Mouse (Mus musculus): Measurements from ENCODE around the gene Shank2. TPM values are rescaled to one million over a fixed set of nuclear protein-coding genes. Genes with fewer than 3 reads are reported as not detected.

Shank2 gene
- polyA plus RNA-seq, 1 experiment from 2014 or later, result 5.8 TPM

DNA sequence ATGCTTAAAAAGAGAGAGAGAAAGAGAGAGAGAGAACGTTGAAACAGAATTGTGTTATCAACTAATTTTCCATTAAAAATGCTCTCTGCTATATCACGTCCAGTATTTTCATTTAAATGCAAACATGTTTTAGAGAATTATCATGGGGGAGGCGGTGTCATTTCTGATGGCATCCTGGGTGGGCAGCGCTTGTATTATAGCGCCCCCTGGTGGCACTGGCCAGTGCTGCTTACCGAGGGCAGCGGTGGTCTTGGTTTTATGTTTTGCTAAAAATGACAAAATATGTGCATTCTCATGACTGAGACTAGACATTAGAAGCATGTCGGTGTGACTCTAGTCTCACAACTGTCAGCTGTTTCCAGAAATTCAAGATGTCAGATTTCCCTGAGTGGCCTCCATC lies 424.2 kb downstream of the Shank2 start:
- peaks cover 5% of the 10 kb centered on the region for H3K4me1 ChIP-seq (replicated peaks)
- no peak overlapping the region for H3K4me3 ChIP-seq (replicated peaks)
- WGBS, result 6% methylated on average over 8 of the region's 8 CpGs
- no peaks in the 10 kb centered on the region for H3K27me3 ChIP-seq
- no peak overlapping the region for H3K4me2 ChIP-seq (replicated peaks)
- no peaks in the 10 kb centered on the region for H3K9me3 ChIP-seq
- ATAC-seq, result no peak
- H3K27ac ChIP-seq, result no peak overlapping the region
- H3K36me3 ChIP-seq, result 0 out of 2 replicates have a peak, but pooled peaks cover 5% of the 10 kb centered on the region
- H3K9ac ChIP-seq (replicated peaks), result no peak overlapping the region

DNA sequence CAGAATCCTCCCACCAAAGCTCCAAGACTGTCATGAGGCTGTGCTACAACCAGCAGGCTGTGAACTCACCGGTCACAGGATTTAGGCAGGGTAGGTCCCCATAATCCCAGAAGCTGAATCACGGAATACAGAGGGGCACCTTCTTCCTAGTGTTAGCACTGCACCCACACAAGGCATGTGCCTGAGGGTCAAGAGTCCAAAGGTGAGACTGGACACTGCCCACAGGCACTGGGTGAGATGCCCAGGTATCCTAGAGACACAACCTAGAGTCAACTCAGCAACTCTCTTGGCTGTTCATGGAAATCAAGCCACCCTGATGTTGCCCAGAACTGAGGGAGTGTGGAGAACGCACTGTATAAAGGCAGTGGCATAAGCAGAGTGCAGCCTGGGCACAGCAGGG lies 424.9 kb downstream of the Shank2 start:
- WGBS, result 76% methylated on average over 3 of the region's 3 CpGs
- H3K4me1 ChIP-seq (replicated peaks), result peaks cover 5% of the 10 kb centered on the region; the same call in 1 of the 2 replicates
- no peaks in the 10 kb centered on the region for H3K9me3 ChIP-seq
- no peaks in the 10 kb centered on the region for H3K27me3 ChIP-seq
- ATAC-seq, result peak; percentile 35
- no peaks in the 10 kb centered on the region for H3K36me3 ChIP-seq
- no peak overlapping the region for H3K4me2 ChIP-seq (replicated peaks)
- no peak overlapping the region for H3K27ac ChIP-seq
- no peak overlapping the region for H3K9ac ChIP-seq (replicated peaks)
- no peak overlapping the region for H3K4me3 ChIP-seq (replicated peaks)

DNA sequence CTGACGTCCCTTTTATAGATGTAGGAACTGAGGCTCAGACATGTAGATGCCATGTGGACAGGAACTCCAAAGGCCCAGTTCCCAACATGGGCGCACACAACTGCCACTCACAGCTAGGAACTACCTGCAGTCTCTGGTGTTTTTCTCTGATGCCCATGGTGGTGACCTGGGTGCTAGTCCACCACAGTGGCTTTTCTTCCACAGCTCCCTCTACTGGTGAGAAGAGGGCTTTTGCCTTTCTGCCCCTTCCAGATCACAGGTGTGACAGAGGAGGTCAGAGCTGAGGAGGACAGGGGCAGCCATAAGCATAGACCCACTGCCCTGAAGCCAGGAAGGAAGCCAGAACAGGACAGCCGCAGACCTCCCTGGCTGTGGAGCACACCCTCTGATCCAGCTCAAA lies 425.7 kb downstream of the Shank2 start:
- Histone ChIP-seq H3K4me2 (replicated peaks) (no peak overlapping the region), H3K9me3 (no peaks in the 10 kb centered on the region), H3K27me3 (no peaks in the 10 kb centered on the region), H3K4me3 (replicated peaks) (no peak overlapping the region), H3K4me1 (replicated peaks) (peaks cover 5% of the 10 kb centered on the region; the same call in 1 of the 2 replicates), H3K27ac (no peak overlapping the region), H3K36me3 (no peaks in the 10 kb centered on the region), H3K9ac (replicated peaks) (no peak overlapping the region)
- 81% methylated on average over 3 of the region's 3 CpGs for WGBS
- no peak for ATAC-seq

DNA sequence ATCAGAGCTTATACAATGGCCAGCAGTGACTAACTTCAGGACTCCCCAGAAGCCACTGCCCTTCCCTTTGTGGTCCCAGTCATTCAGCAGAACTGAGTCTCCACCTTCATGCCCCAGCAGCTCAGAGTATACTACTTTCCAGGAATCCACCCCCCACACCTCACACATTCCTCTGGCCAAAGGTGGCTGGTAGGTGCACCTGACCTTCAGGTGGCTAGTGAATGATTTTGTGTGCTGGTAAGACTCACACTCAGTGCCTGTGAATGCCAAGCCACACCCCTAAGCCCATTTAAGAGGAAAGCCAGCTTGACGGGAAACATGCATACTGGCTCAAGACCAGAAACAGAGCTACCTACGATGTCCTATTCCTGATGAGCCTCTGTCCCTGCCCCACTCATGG lies 431.2 kb downstream of the Shank2 start:
- Histone ChIP-seq H3K4me3 (replicated peaks) (no peak overlapping the region), H3K27ac (no peak overlapping the region), H3K9ac (replicated peaks) (no peak overlapping the region), H3K27me3 (no peaks in the 10 kb centered on the region), H3K9me3 (no peaks in the 10 kb centered on the region), H3K4me2 (replicated peaks) (no peak overlapping the region), H3K36me3 (peaks cover 31% of the 10 kb centered on the region), H3K4me1 (replicated peaks) (no peaks in the 10 kb centered on the region)
- no peak for ATAC-seq
- 81% methylated on average over 2 of the region's 2 CpGs for WGBS

DNA sequence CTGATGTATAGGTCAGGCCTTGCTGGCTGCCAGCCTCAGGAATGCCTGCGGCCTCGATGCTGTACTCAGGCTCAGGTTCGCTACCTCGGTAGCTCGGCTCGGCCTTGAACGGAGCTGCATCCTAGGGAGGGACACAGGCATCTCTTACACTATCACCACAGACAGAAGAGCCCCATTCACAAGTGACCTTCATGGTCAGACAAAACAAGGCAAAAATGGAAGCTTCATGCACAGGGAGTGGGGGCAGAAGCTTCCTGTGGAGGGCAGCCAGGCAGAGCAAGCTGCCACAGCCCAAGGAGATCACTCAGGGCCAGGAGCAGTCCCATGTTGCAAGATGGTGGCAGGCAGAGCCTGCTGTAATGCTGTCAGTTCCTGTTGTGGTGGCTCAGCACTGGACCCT lies 437.1 kb downstream of the Shank2 start:
- Histone ChIP-seq H3K4me2 (replicated peaks) (no peak overlapping the region), H3K4me3 (replicated peaks) (no peak overlapping the region), H3K27me3 (no peaks in the 10 kb centered on the region), H3K36me3 (peaks cover 84% of the 10 kb centered on the region), H3K27ac (no peak overlapping the region), H3K4me1 (replicated peaks) (no peaks in the 10 kb centered on the region), H3K9ac (replicated peaks) (no peak overlapping the region), H3K9me3 (no peaks in the 10 kb centered on the region)
- WGBS, result 98% methylated on average over 7 of the region's 7 CpGs
- no peak for ATAC-seq

DNA sequence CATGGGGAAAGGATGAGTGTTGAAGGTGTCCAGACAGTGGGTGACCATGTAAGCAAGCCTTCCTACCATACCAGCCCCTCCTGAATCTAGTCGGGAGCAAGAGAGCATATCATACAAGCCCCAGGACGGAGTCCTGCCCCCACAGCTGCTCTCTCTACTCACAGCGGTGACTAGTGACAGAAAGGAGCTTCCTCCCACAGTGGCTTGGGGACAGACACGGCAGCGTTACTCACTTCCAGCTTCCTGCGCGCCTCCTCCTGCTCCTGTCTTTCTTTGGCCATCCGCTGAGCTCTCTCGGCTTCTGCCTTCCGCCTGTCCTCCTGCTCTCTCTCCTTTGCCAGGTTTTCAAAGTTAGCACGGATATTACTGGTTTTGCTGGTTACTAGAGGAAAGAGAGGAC lies 439.7 kb downstream of the Shank2 start:
- H3K27ac ChIP-seq, result no peak overlapping the region
- WGBS, result 94% methylated on average over 11 of the region's 11 CpGs
- no peak overlapping the region for H3K4me3 ChIP-seq (replicated peaks)
- no peaks in the 10 kb centered on the region for H3K27me3 ChIP-seq
- peaks cover 98% of the 10 kb centered on the region for H3K36me3 ChIP-seq
- ATAC-seq, result no peak
- no peak overlapping the region for H3K4me2 ChIP-seq (replicated peaks)
- no peaks in the 10 kb centered on the region for H3K4me1 ChIP-seq (replicated peaks)
- no peaks in the 10 kb centered on the region for H3K9me3 ChIP-seq
- no peak overlapping the region for H3K9ac ChIP-seq (replicated peaks)

DNA sequence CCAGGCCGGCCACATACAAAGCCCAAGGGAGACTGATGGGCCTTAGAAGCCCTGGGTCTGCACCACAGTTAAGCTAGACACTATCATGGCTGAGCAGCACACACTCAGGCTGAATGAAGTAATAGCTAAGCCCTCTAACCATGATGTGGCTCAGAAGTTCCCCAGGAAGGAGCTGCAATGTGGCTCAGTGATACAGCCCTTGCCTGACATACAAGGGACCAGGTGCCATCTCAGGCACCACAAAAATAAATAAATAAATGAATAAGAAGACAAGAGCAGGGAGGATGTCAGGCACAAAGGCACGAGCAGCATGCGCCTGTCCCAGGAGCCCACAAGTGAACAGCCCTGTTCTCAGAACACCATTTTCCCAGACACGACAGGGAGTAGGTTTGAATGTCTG lies 440.2 kb downstream of the Shank2 start:
- Histone ChIP-seq H3K9ac (replicated peaks) (no peak overlapping the region), H3K27ac (no peak overlapping the region), H3K4me1 (replicated peaks) (no peaks in the 10 kb centered on the region), H3K27me3 (no peaks in the 10 kb centered on the region), H3K36me3 (peaks cover 98% of the 10 kb centered on the region), H3K4me2 (replicated peaks) (no peak overlapping the region), H3K9me3 (no peaks in the 10 kb centered on the region), H3K4me3 (replicated peaks) (no peak overlapping the region)
- WGBS, result 97% methylated on average over 4 of the region's 4 CpGs
- no peak for ATAC-seq

DNA sequence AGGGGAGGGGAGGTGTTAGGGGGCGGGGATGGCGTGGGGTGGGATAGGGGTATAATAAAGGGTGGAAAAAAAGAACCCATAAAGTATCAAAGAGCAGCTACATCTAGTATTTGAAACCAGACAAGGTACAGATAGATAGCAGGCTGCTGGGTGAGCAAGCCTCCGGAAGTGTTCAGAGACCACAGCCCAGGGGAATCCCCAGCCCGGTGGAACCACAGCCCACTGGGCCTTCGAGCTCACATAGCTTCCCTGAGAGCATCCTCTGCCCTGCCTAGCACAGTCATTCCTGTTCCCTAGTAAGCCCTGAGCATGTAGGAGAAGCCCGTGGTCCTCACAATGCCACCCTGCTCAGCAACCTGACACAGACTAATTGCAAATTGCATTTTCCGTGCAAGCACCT lies 443.1 kb downstream of the Shank2 start:
- ATAC-seq, result no peak
- H3K9me3 ChIP-seq, result no peaks in the 10 kb centered on the region
- no peaks in the 10 kb centered on the region for H3K27me3 ChIP-seq
- H3K4me2 ChIP-seq (replicated peaks), result no peak overlapping the region
- no peak overlapping the region for H3K4me3 ChIP-seq (replicated peaks)
- WGBS, result 96% methylated on average over 7 of the region's 7 CpGs
- no peaks in the 10 kb centered on the region for H3K4me1 ChIP-seq (replicated peaks)
- no peak overlapping the region for H3K9ac ChIP-seq (replicated peaks)
- peaks cover 98% of the 10 kb centered on the region for H3K36me3 ChIP-seq
- no peak overlapping the region for H3K27ac ChIP-seq

DNA sequence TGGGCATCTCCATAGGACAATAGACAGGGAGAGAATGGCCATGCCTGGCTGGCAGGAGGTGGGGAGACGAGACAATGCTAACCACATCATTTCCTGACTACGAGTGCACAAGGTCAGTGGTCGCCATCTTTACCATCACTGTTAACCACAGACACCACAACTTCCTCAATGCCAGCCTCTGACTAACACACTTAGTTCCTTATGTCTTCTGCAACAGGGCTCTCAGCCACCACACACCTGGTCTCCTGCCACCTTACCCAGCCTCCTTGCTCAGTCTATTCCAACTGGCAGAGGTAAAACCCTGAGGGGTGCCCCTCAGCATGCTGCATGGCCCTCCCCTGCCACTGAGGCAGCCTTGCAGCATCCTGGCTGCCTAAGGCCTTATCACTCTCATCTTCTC lies 445.4 kb downstream of the Shank2 start:
- Histone ChIP-seq H3K9me3 (no peaks in the 10 kb centered on the region), H3K4me2 (replicated peaks) (no peak overlapping the region), H3K4me1 (replicated peaks) (no peaks in the 10 kb centered on the region), H3K27ac (no peak overlapping the region), H3K4me3 (replicated peaks) (no peak overlapping the region), H3K27me3 (no peaks in the 10 kb centered on the region), H3K36me3 (peaks cover 98% of the 10 kb centered on the region), H3K9ac (replicated peaks) (no peak overlapping the region)
- ATAC-seq, result no peak
- WGBS, result 89% methylated on average over 3 of the region's 3 CpGs

DNA sequence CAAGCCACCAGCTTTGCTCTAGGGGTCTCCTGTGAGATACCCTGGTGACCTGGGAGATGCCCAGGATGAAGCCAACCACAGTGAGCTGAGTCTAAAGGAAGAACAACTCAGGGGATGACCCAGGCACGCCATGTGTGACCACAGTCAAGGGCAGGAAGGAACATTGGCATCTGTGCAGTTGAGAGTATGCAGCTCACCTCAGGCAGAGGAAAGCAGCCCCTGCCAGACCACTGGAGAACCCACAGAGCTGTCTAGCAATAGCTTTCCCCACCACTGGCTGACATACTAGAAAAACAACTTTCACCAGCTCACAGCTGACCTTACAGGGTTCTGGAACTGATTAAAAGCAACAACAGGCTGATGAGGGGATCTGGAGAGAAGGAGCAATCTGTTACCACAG lies 446.5 kb downstream of the Shank2 start:
- Histone ChIP-seq H3K36me3 (peaks cover 99% of the 10 kb centered on the region), H3K27ac (no peak overlapping the region), H3K9ac (replicated peaks) (no peak overlapping the region), H3K4me1 (replicated peaks) (no peaks in the 10 kb centered on the region), H3K4me2 (replicated peaks) (no peak overlapping the region), H3K27me3 (no peaks in the 10 kb centered on the region), H3K4me3 (replicated peaks) (no peak overlapping the region), H3K9me3 (no peaks in the 10 kb centered on the region)
- no peak for ATAC-seq
- 92% methylated on average over 1 of the region's 1 CpGs for WGBS

DNA sequence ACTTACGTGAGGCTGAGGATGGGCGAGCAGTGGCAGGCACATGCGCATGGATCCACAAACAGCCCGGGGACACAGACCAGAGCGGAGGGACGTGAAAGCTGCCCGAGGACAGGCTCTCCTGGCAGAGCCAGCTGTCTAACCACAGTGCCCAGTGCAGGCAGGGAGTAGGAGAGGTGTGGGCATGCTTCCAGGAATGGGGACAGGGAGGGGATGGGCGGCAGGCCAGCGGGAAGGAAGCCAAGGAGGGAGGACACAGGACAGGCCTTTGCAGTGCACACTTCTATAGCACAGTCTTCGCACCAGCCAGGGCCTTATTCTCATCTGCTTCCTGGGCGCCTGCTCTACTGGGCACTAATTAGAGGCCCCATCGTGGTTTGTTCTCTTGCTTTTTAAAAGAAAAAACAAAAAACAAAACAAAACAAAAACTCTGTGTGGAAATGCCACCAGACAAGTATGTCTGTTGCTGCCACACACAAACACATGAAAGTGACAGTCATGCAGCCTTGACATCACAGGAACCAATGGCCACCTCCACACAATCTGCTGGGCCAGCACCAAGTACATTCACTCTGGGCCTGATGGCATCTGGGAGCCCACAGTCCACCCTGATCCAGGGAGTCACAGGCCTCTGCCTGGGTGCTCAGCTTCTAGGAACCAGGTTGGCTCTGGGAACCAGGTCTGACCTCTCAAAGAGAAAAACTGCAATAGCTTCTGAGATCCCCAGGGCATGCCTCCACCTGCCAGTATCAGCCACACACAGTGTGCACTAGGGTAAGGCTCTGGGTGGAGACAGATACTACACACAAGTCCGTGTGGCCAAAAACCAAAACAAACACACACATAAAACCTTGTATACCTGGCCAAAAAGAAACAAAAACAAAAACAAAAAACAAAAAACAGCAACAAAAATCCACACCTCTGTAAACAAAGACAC lies 448.2 kb downstream of the Shank2 start:
- no peak overlapping the region for H3K27ac ChIP-seq
- H3K9me3 ChIP-seq, result no peaks in the 10 kb centered on the region
- H3K27me3 ChIP-seq, result no peaks in the 10 kb centered on the region
- H3K9ac ChIP-seq (replicated peaks), result no peak overlapping the region
- 87% methylated on average over 13 of the region's 13 CpGs for WGBS
- no peak overlapping the region for H3K4me3 ChIP-seq (replicated peaks)
- ATAC-seq, result peak; percentile 81
- no peak overlapping the region for H3K4me2 ChIP-seq (replicated peaks)
- peaks cover 100% of the 10 kb centered on the region for H3K36me3 ChIP-seq
- H3K4me1 ChIP-seq (replicated peaks), result no peaks in the 10 kb centered on the region

DNA sequence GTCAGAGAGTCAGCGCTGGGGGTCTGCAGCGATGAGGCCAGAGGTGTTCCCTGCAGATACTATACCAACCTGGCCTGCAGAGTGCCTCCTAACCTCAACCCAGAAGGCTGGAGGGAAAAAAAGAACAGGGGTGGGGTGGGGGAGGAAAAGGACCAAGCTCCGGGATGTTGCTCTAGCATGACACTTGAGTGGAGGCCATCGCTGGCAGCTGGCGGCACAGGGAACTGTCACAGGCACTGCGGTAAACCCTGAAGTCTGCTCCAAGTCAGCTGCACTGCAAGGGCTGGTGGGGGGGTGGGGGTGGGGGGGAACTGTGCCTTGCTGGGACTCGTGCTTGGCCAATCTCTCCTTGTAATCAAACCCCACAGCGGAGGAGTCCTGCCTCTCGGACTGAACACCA lies 448.9 kb downstream of the Shank2 start:
- 91% methylated on average over 9 of the region's 9 CpGs for WGBS
- no peaks in the 10 kb centered on the region for H3K27me3 ChIP-seq
- no peak overlapping the region for H3K4me2 ChIP-seq (replicated peaks)
- no peak overlapping the region for H3K27ac ChIP-seq
- no peaks in the 10 kb centered on the region for H3K4me1 ChIP-seq (replicated peaks)
- ATAC-seq, result no peak
- H3K36me3 ChIP-seq, result peaks cover 100% of the 10 kb centered on the region
- no peak overlapping the region for H3K9ac ChIP-seq (replicated peaks)
- no peaks in the 10 kb centered on the region for H3K9me3 ChIP-seq
- H3K4me3 ChIP-seq (replicated peaks), result no peak overlapping the region

DNA sequence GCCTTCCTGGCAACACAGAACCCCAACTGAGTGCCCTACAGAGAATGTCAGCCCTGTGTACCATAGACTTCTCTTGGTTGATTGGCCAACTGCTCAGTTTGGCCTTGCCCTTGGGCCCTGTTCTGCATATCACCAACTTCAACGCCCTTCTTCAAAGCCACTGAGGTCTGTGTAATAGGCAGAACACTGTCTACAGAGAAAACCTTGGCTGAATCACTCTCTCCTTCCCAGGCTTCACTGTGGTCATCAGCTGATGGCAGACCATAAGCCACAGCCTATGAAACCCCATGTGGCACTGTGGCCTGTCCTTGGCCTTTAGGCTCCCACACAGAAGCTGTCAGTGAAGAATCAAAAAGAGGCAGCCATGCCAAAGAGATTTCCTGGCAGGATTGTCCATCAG lies 457.2 kb downstream of the Shank2 start:
- WGBS, result 97% methylated on average over 1 of the region's 1 CpGs
- Histone ChIP-seq H3K27ac (no peak overlapping the region), H3K27me3 (no peaks in the 10 kb centered on the region), H3K9ac (replicated peaks) (no peak overlapping the region), H3K4me2 (replicated peaks) (no peak overlapping the region), H3K4me1 (replicated peaks) (no peaks in the 10 kb centered on the region), H3K9me3 (no peaks in the 10 kb centered on the region), H3K4me3 (replicated peaks) (no peak overlapping the region), H3K36me3 (peaks cover 100% of the 10 kb centered on the region)
- no peak for ATAC-seq

All from midbrain, embryonic 13.5 days (tissue).